Mouse (Mus musculus) CD4-positive helper T cell, adult 2 months (primary cell): ENCODE data around the gene Gm6040.

ENCODE experiments used
- DNase-seq: peaks from one replicate; pipeline ENCODE4 v3.0.0-alpha.2; 2012; ENCODE audit warnings: low read depth, missing footprints, low spot score

The Gm6040 gene

DNA sequence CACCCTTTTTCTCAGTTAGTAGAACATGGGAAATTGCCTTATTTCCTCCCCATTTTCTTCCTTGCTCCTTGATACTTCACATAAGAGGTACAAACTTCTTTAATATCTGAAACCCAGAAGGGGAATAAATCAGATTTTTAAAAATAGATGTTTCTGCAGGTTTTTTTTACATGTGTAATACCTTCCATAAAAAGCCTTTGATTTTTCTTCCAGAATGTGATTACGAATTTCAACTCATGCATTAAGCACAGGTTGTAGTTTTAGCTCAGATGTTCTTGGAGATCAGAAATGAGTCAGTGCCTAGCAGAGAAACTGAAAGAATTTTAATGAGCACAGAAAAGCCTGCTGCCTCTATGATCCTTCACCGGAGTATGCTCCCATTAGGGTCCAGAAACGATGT is at the start of gene Gm6040:
Gm6040 (minus strand) TSS at position 101 of the 400 bp plus-strand sequence.
- no peak for DNase-seq

DNA sequence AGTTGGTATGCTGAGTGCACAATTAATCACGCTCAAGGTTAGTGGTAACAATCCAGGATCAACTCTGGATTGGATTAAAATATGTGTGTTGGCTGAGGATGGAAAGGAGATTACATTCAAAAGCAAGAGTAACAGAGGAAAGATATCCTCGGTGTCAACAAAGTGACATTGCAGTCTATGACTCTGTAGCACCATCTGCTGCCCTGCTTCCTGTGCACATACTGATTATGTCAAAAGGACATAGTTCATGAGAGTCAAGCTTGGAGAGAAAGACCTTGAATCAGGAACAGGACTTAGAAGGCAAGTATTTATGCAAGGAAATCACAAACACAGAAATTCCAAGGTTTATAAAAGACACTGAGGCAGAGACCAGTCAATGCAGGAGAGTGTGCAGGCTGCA is 42.7 kb upstream of the Gm6040 start:
- DNase-seq, result no peak

DNA sequence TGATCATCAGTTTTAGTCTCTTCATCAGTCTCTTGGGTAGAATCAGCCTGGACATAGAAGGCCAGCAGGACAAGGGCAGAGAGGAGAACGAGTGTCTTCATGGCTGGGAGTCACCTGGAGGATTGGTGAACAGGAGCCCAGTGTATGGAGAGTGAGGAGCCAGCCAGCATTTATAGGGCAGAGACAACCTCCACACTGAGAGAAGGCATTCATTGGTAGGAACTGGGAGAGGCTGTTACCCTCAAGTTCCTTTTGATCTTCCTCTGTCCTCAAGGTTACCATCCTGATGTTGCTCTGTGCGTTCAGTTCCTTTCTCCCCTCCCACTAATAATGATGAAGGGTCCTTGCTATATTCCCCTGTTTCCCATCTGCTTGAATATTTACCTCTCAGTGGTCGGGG is 22.7 kb upstream of the Gm6040 start, which contains the start of gene AY761185:
AY761185 (minus strand) TSS at position 101 of the 400 bp plus-strand sequence.
- DNase-seq, result no peak

DNA sequence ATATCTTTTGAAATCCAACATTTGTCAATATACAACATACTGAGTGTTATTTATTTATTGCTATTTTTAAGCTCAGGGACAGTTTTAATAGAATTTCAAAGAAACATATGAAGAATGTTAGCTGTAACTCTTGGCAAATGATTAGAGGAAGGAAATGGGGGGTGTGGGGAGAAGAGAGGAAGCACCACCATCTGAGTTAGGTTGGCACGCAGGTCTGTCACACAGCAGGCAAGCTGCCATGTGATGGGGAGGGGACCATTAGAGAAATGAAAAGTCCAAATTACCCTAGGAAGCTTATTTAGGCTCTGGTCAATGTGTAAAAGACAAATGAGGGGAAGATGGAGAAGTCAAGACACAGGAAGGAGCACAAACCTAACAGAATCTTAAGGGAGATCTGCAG is 9.6 kb downstream of the Gm6040 start:
- DNase-seq, result no peak

DNA sequence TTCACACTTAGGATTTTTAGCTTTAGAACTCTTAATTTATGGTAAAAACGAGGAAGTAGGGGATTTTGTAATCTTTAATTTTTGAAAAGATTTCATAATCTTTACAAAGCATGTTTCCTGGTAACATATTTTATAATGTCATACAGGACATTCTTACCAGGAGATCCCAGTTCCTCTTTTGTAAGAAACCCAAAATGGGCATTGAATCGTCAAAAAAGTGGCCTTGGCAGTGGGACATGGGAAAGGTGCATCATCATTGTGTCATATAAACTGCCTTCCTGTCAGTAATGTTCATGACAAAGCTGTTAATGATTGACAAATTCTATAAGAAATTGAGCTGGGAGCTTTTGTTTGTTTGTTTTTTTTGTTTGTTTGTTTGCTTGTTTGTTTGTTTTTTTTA is 13.6 kb downstream of the Gm6040 start:
- no peak for DNase-seq

DNA sequence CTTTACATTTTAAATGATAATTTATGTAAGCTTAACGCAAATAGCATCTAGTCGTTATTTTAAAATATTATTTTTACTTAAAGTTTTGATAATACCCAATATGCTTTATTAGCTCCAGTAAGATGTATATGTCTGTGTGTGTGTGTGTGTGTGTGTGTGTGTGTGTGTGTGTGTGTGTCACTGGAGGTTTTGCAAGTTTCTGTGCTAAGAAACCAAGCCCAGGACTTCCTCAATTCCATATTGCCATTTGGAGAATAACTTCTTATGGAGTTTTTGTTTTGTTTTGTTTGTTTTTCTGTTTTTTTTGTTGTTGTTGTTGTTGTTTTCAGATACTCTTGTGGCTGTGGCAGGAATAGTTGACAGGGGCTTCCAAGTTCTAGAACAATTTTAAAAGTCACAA is 14.8 kb downstream of the Gm6040 start:
- DNase-seq, result no peak

DNA sequence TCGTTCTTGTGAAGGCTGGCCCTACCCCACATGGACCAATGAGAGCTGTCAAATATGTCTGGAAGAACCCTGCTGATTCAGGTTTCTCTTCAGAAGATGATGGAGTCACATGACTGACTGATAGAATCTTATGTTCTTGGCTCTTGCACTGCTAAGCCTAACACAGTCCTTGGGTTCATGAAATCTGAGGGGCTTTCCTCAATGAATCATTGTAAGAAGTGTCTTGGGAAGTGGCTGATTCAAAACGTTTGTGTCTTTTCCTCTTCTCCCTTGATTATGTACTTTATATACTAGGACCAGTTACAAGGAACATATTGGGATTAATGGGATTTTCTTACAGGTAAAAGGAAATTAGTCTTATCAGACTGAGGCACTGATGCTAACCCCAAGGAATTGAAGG is 19.3 kb downstream of the Gm6040 start, which contains the start of gene Gm15056:
Gm15056 (minus strand) TSS at position 101 of the 400 bp plus-strand sequence.
- no peak for DNase-seq

DNA sequence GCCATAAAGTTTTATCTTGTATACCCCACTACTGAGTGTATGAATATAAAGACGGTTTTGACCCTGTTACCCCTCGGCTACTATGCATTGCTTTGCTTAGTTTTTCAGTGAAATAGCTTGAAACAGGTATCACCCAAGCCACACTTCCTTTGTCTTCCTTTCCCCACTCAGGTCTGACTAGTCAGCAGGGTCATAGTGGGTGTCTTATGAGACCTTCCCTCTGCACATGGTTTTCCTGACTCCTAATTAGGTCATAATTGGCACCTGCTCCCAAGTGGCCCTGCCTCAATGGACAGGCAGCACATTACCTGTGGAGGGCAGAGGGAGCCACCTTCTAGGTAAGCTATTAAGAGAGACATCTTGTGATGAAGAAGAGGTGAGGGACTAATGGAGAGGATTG is 29.5 kb downstream of the Gm6040 start, which contains the start of gene Defb33:
Defb33 (plus strand) TSS at position 301 of the 400 bp plus-strand sequence.
- no peak for DNase-seq

DNA sequence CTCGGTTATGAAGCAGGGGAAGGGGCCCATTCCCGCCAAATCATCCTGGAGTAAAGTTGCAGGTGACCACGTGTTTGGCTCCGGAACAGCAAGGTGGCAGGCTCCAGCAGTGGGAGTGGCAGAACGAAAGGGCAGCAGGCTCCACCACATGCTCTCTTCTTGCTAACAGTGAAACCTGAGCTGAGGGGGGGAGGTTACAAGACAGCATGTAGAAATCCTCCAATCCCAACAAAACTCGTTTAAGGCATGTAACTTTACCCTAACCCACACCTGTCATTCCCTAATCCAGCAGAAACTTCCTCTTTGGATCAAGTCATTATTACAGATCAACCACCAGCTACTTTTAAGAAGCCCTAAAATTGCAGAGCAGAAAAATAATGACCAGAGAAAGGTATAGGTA is 47.3 kb downstream of the Gm6040 start:
- no peak for DNase-seq
